Mouse (Mus musculus) liver, embryonic 12.5 days (tissue): ENCODE results near the gene Pkn3. TPM values are rescaled to one million over a fixed set of nuclear protein-coding genes. Genes with fewer than 3 reads are reported as not detected.
"Not testable (repeated sequence)": the region's sequence is repeated elsewhere in the genome, so short reads cannot be mapped to it uniquely, and the experiment has no call there.

Experiments used
- ATAC-seq: fragments of 200-750 bp; cut with Nextera tagmentation; 2 replicates; pipeline ENCODE4 v1.8.0; 2017; ENCODE audit warnings: moderate number of reproducible peaks, mild to moderate bottlenecking, moderate library complexity
- H3K27ac ChIP-seq: fragments of 300-500 bp; sonication (generic); 2 replicates; pipeline ENCODE4 v1.5.1; 2016; ENCODE audit warnings: mild to moderate bottlenecking
- H3K27me3 ChIP-seq: fragments of 300-500 bp; sonication (generic); replicated peaks from 2 replicates; pipeline ENCODE4 v1.6.1; 2016; ENCODE audit warnings: mild to moderate bottlenecking, moderate library complexity
- H3K36me3 ChIP-seq: fragments of 300-500 bp; sonication (generic); 2 replicates; pipeline ENCODE4 v1.6.1; 2016; ENCODE audit warnings: mild to moderate bottlenecking, moderate library complexity
- H3K4me1 ChIP-seq: fragments of 300-500 bp; sonication (generic); 2 replicates; pipeline ENCODE4 v1.6.1; 2016
- H3K4me2 ChIP-seq: fragments of 300-500 bp; sonication (generic); 2 replicates; pipeline ENCODE4 v1.6.1; 2016; ENCODE audit warnings: mild to moderate bottlenecking, moderate library complexity
- H3K4me3 ChIP-seq: fragments of 300-500 bp; sonication (generic); 2 replicates; pipeline ENCODE4 v1.5.1; 2016; ENCODE audit warnings: mild to moderate bottlenecking, moderate library complexity
- H3K9ac ChIP-seq: fragments of 300-500 bp; sonication (generic); 2 replicates; pipeline ENCODE4 v1.6.1; 2016; ENCODE audit warnings: mild to moderate bottlenecking, moderate library complexity
- H3K9me3 ChIP-seq: fragments of 300-500 bp; sonication (generic); replicated peaks from 2 replicates; pipeline ENCODE4 v1.6.1; 2016; ENCODE audit warnings: mild to moderate bottlenecking, moderate library complexity
- WGBS: fragments of 180-500 bp; shearing (Covaris S2); methylation state at CpG from one replicate; pipeline ENCODE4 v1.1.7; 2016; ENCODE audit not compliant: insufficient replicate concordance; 5-methylcytosine and 5-hydroxymethylcytosine counted together
- polyA plus RNA-seq: library from polyadenylated mRNA; unstranded; fragments of >200 nt; fragmentation: Nextera tagmentation; extraction: Ambion mirVana; gene quantifications from 2 replicates; pipeline ENCODE4 v1.2.1, GENCODE M21; 2016

Pkn3 gene
- polyA plus RNA-seq, 1 experiment from 2014 or later: 5.1 TPM

DNA sequence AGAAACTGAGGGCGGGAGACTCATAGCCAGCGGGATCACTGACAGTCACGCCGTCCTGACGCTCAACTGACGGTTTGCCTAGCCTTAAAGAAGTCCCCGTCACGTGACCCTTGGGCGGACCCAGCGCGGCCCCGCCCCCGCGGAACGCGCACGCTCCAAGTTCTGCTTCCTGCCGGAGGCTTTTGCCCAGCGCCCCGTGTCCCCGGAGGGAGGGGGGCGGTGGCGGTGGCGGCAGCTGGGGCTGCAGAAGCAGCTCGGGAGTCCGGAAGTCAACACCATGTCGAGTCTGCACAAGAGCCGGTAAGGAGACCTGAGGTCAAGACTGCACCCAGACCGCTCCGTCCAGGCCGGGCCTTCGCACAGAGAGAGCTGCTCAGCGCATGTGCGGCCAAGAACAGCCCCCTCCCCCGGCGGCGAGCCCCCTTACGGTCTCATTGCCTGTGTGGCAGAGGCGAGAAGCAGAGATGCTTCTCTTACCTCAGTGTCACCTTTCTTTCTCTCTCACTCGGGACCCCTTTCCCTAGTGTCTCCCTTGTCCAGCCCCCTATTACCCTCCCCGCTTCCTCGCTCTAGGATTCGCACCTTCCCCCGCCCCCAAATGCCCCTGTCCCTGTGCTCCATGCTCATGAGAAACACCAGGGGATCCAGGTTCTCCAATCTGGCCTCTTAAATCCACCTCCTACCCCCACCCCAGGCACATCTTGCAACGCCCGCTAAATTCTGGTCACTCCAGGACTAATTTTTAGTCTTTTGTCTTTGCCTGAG lies 56.3 kb downstream of the Pkn3 start, which contains the start of gene Tbc1d13:
Gene Tbc1d13 (plus strand): TSS at position 134 of the 765 bp plus-strand sequence.
- Histone ChIP-seq H3K4me1 (peaks cover 50% of the 10 kb centered on the region), H3K27ac (peak within 1 kb of the TSS; percentile 93), H3K4me2 (peak within 1 kb of the TSS; percentile 87), H3K9ac (peak within 1 kb of the TSS; percentile 86), H3K27me3 (no peaks in the 10 kb centered on the region), H3K4me3 (peak within 1 kb of the TSS; percentile 80), H3K9me3 (no peaks in the 10 kb centered on the region), H3K36me3 (peaks cover 33% of the 10 kb centered on the region)
- peak; percentile 94 for ATAC-seq
- under 1% methylated on average over 45 of the region's 46 CpGs for WGBS

- H3K9me3 ChIP-seq: no peaks in the 10 kb centered on the region
- 13% methylated on average over 6 of the region's 6 CpGs for WGBS
Observed at GRCm38 (mm10) chr2:30134378-30134711, 56.9 kb downstream of the Pkn3 start.

GRCm38 (mm10) chr2:30134928-30135620 lies 57.6 kb downstream of the Pkn3 start:
- Histone ChIP-seq H3K27ac (peak overlapping the region; percentile 93), H3K27me3 (no peaks in the 10 kb centered on the region), H3K36me3 (peaks cover 38% of the 10 kb centered on the region), H3K4me2 (peak overlapping the region; percentile 87), H3K9me3 (no peaks in the 10 kb centered on the region), H3K4me3 (peak overlapping the region; percentile 80), H3K4me1 (peaks cover 48% of the 10 kb centered on the region), H3K9ac (peak overlapping the region; percentile 86)
- 52% methylated on average over 10 of the region's 10 CpGs for WGBS
- no peak for ATAC-seq

More at GRCm38 (mm10) chr2:30134378-30134711, 56.9 kb downstream of the Pkn3 start:
- H3K4me2 ChIP-seq: peak overlapping the region; percentile 87
- peak overlapping the region; percentile 86 for H3K9ac ChIP-seq
- no peaks in the 10 kb centered on the region for H3K27me3 ChIP-seq
- peaks cover 50% of the 10 kb centered on the region for H3K4me1 ChIP-seq
- ATAC-seq: no peak
- peak overlapping the region; percentile 93 for H3K27ac ChIP-seq
- H3K36me3 ChIP-seq: peaks cover 36% of the 10 kb centered on the region
- peak overlapping the region; percentile 80 for H3K4me3 ChIP-seq

- Histone ChIP-seq H3K4me1 (peaks cover 48% of the 10 kb centered on the region), H3K9me3 (no peaks in the 10 kb centered on the region), H3K9ac (no peak overlapping the region), H3K27ac (0 out of 2 replicates have a peak overlapping the region, but pooled peaks have one; percentile 26), H3K4me2 (peak overlapping the region; percentile 34; the same call in 1 of the 2 replicates), H3K4me3 (no peak overlapping the region), H3K27me3 (no peaks in the 10 kb centered on the region), H3K36me3 (peaks cover 52% of the 10 kb centered on the region)
- no peak for ATAC-seq
- WGBS: 50% methylated on average over 10 of the region's 10 CpGs
Observed at GRCm38 (mm10) chr2:30136458-30136857, 59.0 kb downstream of the Pkn3 start.

DNA sequence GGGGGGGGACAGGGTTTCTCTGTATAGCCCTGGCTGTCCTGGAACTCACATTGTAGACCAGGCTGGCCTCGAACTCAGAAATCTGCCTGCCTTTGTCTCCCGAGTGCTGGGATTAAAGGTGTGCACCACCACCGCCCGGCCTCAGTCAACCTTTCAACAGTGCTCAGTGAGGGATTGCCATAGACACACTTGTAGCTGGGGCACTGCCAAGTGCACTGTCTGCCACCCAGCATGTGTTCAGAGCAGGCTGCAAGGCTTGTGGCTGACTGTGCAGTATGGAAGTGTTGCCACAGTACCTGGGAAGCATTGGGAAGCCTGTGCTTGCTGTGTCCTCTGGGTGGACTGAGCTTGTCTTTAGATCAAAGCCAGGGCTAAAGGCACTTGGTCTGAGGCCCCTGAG lies 62.5 kb downstream of the Pkn3 start:
- peaks cover 88% of the 10 kb centered on the region for H3K36me3 ChIP-seq
- WGBS: 79% methylated on average over 4 of the region's 4 CpGs
- ATAC-seq: not testable (repeated sequence)

More for the DNA sequence above, 62.5 kb downstream of the Pkn3 start:
- not testable (repeated sequence) for H3K9ac ChIP-seq, H3K27ac ChIP-seq, H3K4me2 ChIP-seq, H3K27me3 ChIP-seq, H3K9me3 ChIP-seq, H3K4me3 ChIP-seq
- H3K4me1 ChIP-seq: peaks cover 24% of the 10 kb centered on the region

Other genes starting within 250 kb of the Pkn3 start
- gene Cercam, start 208.5 kb upstream of the Pkn3 start, polyA plus RNA-seq: 47.2 and 49.9 TPM in 2 replicates
- 69.8 and 72.1 TPM in 2 replicates for gene Odf2, start 188.5 kb upstream of the Pkn3 start, polyA plus RNA-seq
- gene Gle1, start 142.3 kb upstream of the Pkn3 start, polyA plus RNA-seq: 38.8 and 43.1 TPM in 2 replicates
- 18.8 and 19.0 TPM in 2 replicates for gene Sptan1, start 112.1 kb upstream of the Pkn3 start, polyA plus RNA-seq
- 13.2 and 15.4 TPM in 2 replicates for gene Wdr34, start 28.8 kb upstream of the Pkn3 start, polyA plus RNA-seq
- gene Set, start 20.3 kb upstream of the Pkn3 start, polyA plus RNA-seq: 409 and 423 TPM in 2 replicates
- gene Zdhhc12, start 16.0 kb downstream of the Pkn3 start, polyA plus RNA-seq: 29.7 and 31.0 TPM in 2 replicates
- 4.3 and 4.4 TPM in 2 replicates for gene Zer1, start 46.9 kb downstream of the Pkn3 start, polyA plus RNA-seq
- gene Tbc1d13, start 56.1 kb downstream of the Pkn3 start, polyA plus RNA-seq: 2.9 and 3.3 TPM in 2 replicates
- gene Endog, start 93.8 kb downstream of the Pkn3 start, polyA plus RNA-seq: 23.0 and 23.3 TPM in 2 replicates
- gene Spout1, start 100.8 kb downstream of the Pkn3 start, polyA plus RNA-seq: 54.4 and 55.1 TPM in 2 replicates
- 11.3 and 11.4 TPM in 2 replicates for gene Kyat1, start 128.2 kb downstream of the Pkn3 start, polyA plus RNA-seq
- 12.8 and 13.9 TPM in 2 replicates for gene Lrrc8a, start 160.0 kb downstream of the Pkn3 start, polyA plus RNA-seq
- 0.11 and 0.12 TPM in 2 replicates for gene Gm28035, start 162.9 kb downstream of the Pkn3 start, polyA plus RNA-seq
- gene Phyhd1, start 188.5 kb downstream of the Pkn3 start, polyA plus RNA-seq: 6.9 and 7.4 TPM in 2 replicates
- not detected in 2 replicates for gene Gm28038, start 203.4 kb downstream of the Pkn3 start, polyA plus RNA-seq
- gene Dolk, start 208.7 kb downstream of the Pkn3 start, polyA plus RNA-seq: 15.5 and 17.5 TPM in 2 replicates
- gene Nup188, start 208.7 kb downstream of the Pkn3 start, polyA plus RNA-seq: 23.9 and 25.8 TPM in 2 replicates